Mouse (Mus musculus) spleen, adult 2 months (tissue): ENCODE results near the gene Mff. TPM values are rescaled to one million over a fixed set of nuclear protein-coding genes. Genes with fewer than 3 reads are reported as not detected.

ENCODE experiments used
- DNase-seq, 2 experiments: peaks; one replicate each; pipeline versions ENCODE4 v3.0.0 to v3.0.0-alpha.2; 2012 to 2021; ENCODE audit warnings: low spot score in 2 of 2, low read depth in 1 of 2
- H3K27ac ChIP-seq: fragments of 200-500 bp; 2 replicates; pipeline ENCODE4 v1.5.1; 2012; ENCODE audit warnings: low read length, inconsistent platforms; ENCODE audit not compliant: insufficient read depth
- H3K27me3 ChIP-seq: fragments of 200-500 bp; 2 replicates; pipeline ENCODE4 v1.6.1; 2012; ENCODE audit warnings: mild to moderate bottlenecking, moderate library complexity, low read length, inconsistent platforms; ENCODE audit not compliant: control insufficient read depth, insufficient read depth
- H3K36me3 ChIP-seq: fragments of 200-500 bp; 2 replicates; pipeline ENCODE4 v1.6.1; 2012; ENCODE audit warnings: mild to moderate bottlenecking, low read length, inconsistent platforms; ENCODE audit not compliant: control insufficient read depth, insufficient read depth
- H3K4me1 ChIP-seq: fragments of 200-500 bp; 2 replicates; pipeline ENCODE4 v1.6.1; 2011; ENCODE audit warnings: inconsistent platforms; ENCODE audit not compliant: control insufficient read depth, insufficient read depth, insufficient read length
- H3K4me3 ChIP-seq: fragments of 200-500 bp; 2 replicates; pipeline ENCODE4 v1.5.1; 2011; ENCODE audit warnings: mild to moderate bottlenecking, inconsistent platforms; ENCODE audit not compliant: insufficient read depth, insufficient read length; ENCODE audit errors: extremely low read depth
- CTCF ChIP-seq: fragments of 200-500 bp; IDR thresholded peaks from 2 replicates; pipeline ENCODE4 v1.5.1; 2011; ENCODE audit warnings: mild to moderate bottlenecking, inconsistent platforms; ENCODE audit not compliant: insufficient read depth, insufficient read length, insufficient replicate concordance; ENCODE audit errors: extremely low read depth
- POLR2A ChIP-seq: fragments of 200-500 bp; IDR thresholded peaks from 2 replicates; pipeline ENCODE4 v1.6.1; 2011; ENCODE audit warnings: low read depth, low read length, inconsistent platforms
- WGBS: fragments of 180-500 bp; shearing (Covaris S2); methylation state at CpG from one replicate; pipeline ENCODE4 v1.1.7; 2018; 5-methylcytosine and 5-hydroxymethylcytosine counted together
- polyA plus RNA-seq: library from polyadenylated mRNA; depleted of rRNA; stranded (reverse); fragments of >200 nt; gene quantifications from 2 replicates; pipeline ENCODE4 v1.2.3, GENCODE M21; 2012

Mff gene
- polyA plus RNA-seq, 1 experiment, result 34.8 TPM

DNA sequence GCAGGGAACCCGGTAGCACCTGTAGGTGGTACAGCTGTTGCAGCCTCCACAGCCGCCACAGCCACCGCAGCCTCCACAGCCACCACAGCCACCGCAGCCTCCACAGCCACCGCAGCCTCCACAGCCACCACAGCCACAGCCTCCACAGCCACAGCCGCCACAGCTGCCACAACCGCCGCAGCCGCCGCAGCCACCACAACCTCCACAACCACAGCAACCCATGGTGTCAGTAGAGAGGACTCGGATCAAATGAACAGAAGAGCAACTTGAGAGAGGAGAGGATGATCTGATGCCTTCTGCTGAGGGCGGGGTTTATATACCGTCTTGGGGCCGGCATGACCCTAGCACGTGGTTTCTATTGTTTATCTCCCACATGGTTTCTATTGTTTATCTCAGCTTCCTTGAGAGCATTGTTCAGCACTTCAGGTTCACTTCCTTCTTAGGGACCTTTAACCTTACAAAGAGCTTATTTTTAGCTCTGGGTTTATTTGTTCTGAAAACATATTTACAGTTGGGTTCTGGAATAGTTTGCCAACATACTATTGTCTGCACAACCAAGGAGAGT lies 46.4 kb downstream of the Mff start, which contains the start of gene Gm47791:
Gene Gm47791 (minus strand): TSS at position 222 of the 565 bp plus-strand sequence.
- DNase-seq, result no peak
- no peak within 1 kb of the TSS for H3K4me3 ChIP-seq
- no peaks in the 10 kb centered on the region for H3K4me1 ChIP-seq
- TF ChIP-seq POLR2A, result no peak
- no peak for TF ChIP-seq CTCF
- H3K36me3 ChIP-seq, result no peaks in the 10 kb centered on the region
- 83% methylated on average over 15 of the region's 15 CpGs for whole genome bisulfite sequencing
- H3K27me3 ChIP-seq, result no peaks in the 10 kb centered on the region
- H3K27ac ChIP-seq, result no peak within 1 kb of the TSS

DNA sequence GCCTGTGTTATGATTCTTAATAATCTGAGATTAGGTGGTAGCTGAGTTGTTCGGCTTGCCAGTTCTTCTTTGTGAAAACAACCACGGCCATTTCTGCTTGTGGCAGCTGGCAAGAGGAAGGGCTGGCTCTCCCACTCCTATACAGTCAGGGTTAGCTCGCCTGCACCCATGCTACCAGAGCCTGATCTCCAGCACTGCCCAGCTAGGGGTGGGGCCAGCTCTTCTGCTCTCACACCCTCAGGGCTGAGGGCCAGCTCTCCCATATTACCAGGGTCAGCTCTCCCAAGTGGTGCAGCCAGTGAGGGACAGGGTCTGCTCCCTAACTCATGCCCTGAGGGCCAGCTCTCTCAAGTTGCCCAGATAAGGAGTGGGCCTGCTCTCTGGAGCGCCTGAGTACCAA lies 47.7 kb downstream of the Mff start:
- Histone ChIP-seq H3K27me3 (no peaks in the 10 kb centered on the region), H3K36me3 (no peaks in the 10 kb centered on the region), H3K4me3 (no peak overlapping the region), H3K27ac (no peak overlapping the region), H3K4me1 (no peaks in the 10 kb centered on the region)
- 82% methylated on average over 4 of the region's 4 CpGs for WGBS
- DNase-seq, result no peak
- TF ChIP-seq POLR2A (no peak), CTCF (no peak)

DNA sequence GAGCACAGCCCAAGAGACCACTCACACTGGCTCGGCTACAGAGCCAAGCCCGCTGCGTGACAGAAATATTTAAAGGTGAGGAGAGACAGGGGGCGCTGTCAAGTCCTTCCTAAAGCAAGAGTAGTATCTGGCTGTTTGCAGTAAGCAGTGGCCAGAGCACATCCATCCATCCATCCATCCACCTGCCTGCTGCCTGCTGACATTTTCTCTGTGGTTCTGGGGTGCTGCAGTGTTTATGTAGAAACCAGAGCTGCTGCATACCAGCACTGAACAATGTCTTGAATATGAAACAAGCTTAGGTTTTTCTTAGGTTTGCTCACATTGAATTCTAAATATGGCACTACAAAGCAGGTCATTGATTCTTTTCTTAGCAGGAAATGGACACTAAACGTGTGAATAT lies 48.5 kb downstream of the Mff start:
- H3K27ac ChIP-seq, result no peak overlapping the region
- 86% methylated on average over 5 of the region's 5 CpGs for WGBS
- no peaks in the 10 kb centered on the region for H3K36me3 ChIP-seq
- H3K27me3 ChIP-seq, result no peaks in the 10 kb centered on the region
- no peaks in the 10 kb centered on the region for H3K4me1 ChIP-seq
- H3K4me3 ChIP-seq, result no peak overlapping the region
- DNase-seq, result no peak
- TF ChIP-seq POLR2A (no peak), CTCF (no peak)

DNA sequence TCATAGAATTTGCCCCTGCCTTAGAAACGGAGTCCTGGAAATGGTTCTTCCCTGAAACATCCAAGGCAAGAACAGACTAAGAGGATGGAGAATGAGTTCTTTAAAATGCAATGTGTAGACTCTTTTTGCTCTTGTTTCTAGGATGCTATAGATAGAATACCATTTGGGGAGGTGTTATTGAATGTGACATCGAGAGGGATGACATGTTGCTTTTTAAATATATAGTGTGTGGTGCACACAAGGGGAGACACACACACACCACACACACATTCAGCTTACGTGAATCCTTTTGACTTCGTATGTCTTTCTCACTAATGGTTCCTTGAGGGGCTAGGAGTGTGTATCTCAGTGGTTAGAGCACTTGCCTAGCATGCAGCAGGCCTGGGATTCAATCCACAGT lies 50.6 kb downstream of the Mff start:
- no peak overlapping the region for H3K27ac ChIP-seq
- no peaks in the 10 kb centered on the region for H3K36me3 ChIP-seq
- no peak for TF ChIP-seq POLR2A
- WGBS, result 90% methylated on average over 4 of the region's 4 CpGs
- no peaks in the 10 kb centered on the region for H3K4me1 ChIP-seq
- DNase-seq, result no peak
- no peaks in the 10 kb centered on the region for H3K27me3 ChIP-seq
- H3K4me3 ChIP-seq, result no peak overlapping the region

DNA sequence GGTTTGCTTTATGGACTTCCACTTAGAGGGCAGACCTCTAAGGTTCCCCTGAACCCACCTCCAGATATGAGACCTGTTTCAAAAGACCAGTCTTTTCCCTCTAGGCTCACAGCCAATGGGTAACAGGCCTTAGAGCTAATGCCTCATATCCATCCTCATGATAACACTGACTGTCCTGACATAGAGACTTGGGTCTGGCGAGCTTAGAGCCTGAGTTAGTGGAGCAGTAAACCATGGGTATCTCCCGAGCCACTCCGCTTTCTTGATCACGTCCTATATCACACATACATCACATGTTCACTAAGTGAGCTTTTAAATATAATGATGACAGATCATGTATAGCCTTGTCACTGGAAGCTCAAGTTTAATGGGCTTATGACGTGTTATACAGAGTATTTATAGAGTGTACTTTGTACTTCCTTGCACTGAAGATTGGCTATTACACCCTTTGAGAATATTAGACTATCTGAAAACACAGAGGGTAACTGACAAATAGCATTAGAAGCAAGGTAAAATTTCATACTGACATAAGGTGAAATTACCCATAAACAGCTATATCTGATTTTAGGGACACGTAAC lies 54.8 kb downstream of the Mff start:
- H3K27ac ChIP-seq, result no peak overlapping the region
- no peaks in the 10 kb centered on the region for H3K36me3 ChIP-seq
- H3K4me1 ChIP-seq, result no peaks in the 10 kb centered on the region
- no peaks in the 10 kb centered on the region for H3K27me3 ChIP-seq
- H3K4me3 ChIP-seq, result no peak overlapping the region
- no peak for TF ChIP-seq POLR2A
- TF ChIP-seq CTCF, result no peak
- 84% methylated on average over 6 of the region's 6 CpGs for WGBS
- DNase-seq, result no peak

DNA sequence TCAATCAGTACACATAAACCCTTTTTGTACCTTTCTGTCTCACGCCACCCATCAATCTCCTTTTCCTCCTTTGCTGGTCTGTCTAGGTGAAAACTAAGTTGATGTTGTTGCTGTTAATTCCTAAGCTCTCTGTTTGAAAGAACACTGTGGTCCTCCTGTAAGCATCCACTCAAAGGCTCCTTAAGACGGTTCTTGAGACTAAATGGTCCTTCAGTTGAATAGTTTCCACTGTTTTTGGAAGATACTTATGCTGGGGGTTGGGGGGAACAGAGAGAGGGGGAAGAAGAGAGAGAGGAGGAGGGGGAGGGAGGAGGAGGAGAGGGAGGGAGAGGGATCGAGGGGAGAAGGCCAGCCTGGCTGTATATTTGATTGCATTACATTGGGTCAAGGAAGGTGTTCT lies 58.9 kb downstream of the Mff start:
- no peak for DNase-seq
- Histone ChIP-seq H3K4me1 (no peaks in the 10 kb centered on the region), H3K27me3 (no peaks in the 10 kb centered on the region), H3K36me3 (no peaks in the 10 kb centered on the region), H3K27ac (no peak overlapping the region), H3K4me3 (no peak overlapping the region)
- TF ChIP-seq CTCF (no peak), POLR2A (no peak)
- WGBS, result 77% methylated on average over 3 of the region's 3 CpGs

DNA sequence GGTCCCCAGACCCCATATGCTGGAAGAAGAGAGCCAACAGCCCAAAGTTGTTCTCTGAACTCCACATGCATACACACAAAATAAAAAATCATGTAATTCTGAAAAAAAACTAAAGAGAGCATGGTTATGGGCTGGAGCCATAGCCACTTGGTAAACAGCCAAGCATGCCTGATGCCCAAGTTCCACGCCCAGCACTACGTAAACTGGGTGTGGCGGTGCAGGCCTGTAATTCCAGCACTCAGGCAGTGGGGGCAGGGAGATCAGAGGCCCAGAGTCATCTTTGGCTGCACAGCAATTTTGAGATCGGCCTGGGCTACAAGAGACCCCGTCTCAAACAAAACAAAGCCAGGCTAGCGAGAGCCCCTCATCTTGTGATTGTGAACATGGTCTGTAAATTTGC lies 60.9 kb downstream of the Mff start:
- Histone ChIP-seq H3K36me3 (no peaks in the 10 kb centered on the region), H3K27me3 (no peaks in the 10 kb centered on the region), H3K4me3 (no peak overlapping the region), H3K4me1 (no peaks in the 10 kb centered on the region), H3K27ac (no peak overlapping the region)
- DNase-seq, result no peak
- 83% methylated on average over 6 of the region's 6 CpGs for WGBS
- TF ChIP-seq POLR2A (no peak), CTCF (no peak)
